Mouse (Mus musculus) thymus, postnatal 4 days (tissue): Measurements from ENCODE around the gene Cracr2b.

Source experiments
- DNase-seq: peaks from one replicate; pipeline ENCODE4 v3.0.0; 2021

The Cracr2b gene

GRCm38 (mm10) chr7:141455610-141456314 is 5.1 kb upstream of the Cracr2b start:
- peak; percentile 60 for DNase-seq

- peak; percentile 9 for DNase-seq
Observed at GRCm38 (mm10) chr7:141456739-141457138, 4.2 kb upstream of the Cracr2b start.

- peak; percentile 11 for DNase-seq
Observed at GRCm38 (mm10) chr7:141457236-141457635, 3.7 kb upstream of the Cracr2b start.

- DNase-seq: peak; percentile 81
Observed at GRCm38 (mm10) chr7:141457986-141458660, 2.8 kb upstream of the Cracr2b start.

GRCm38 (mm10) chr7:141458661-141459060 is 2.2 kb upstream of the Cracr2b start:
- no peak for DNase-seq

- DNase-seq: peak; percentile 18
Observed at GRCm38 (mm10) chr7:141459301-141459711, 1.6 kb upstream of the Cracr2b start.

- no peak for DNase-seq
Observed at GRCm38 (mm10) chr7:141460001-141460390, 898 bp upstream of the Cracr2b start.

GRCm38 (mm10) chr7:141461521-141462332 is 833 bp downstream of the Cracr2b start:
- peak; percentile 60 for DNase-seq

- DNase-seq: no peak
Observed at GRCm38 (mm10) chr7:141462333-141462821, 1.5 kb downstream of the Cracr2b start.

GRCm38 (mm10) chr7:141463824-141464602 is 3.1 kb downstream of the Cracr2b start:
- no peak for DNase-seq

GRCm38 (mm10) chr7:141464603-141465201 is 3.8 kb downstream of the Cracr2b start:
- DNase-seq: peak; percentile 76

GRCm38 (mm10) chr7:141465388-141466044 is 4.6 kb downstream of the Cracr2b start:
- peak; percentile 21 for DNase-seq

- no peak for DNase-seq
Observed at GRCm38 (mm10) chr7:141466045-141466394, 5.1 kb downstream of the Cracr2b start.

- DNase-seq: no peak
Observed at GRCm38 (mm10) chr7:141466607-141467148, 5.8 kb downstream of the Cracr2b start.

GRCm38 (mm10) chr7:141467230-141468030 is 6.5 kb downstream of the Cracr2b start, which contains the start of gene Cd151:
TSS of gene Cd151 (plus strand) at chr7:141467392.
- DNase-seq: peak; percentile 79

- DNase-seq: no peak
Observed at GRCm38 (mm10) chr7:141468164-141468521, 7.2 kb downstream of the Cracr2b start.

- DNase-seq: peak; percentile 66
Observed at GRCm38 (mm10) chr7:141468522-141469211, 7.8 kb downstream of the Cracr2b start.

- DNase-seq: no peak
Observed at GRCm38 (mm10) chr7:141469352-141469751, 8.5 kb downstream of the Cracr2b start.

- DNase-seq: no peak
Observed at GRCm38 (mm10) chr7:141469901-141470636, 9.2 kb downstream of the Cracr2b start.
